Mouse (Mus musculus) ES-E14 (cell line): ENCODE measurements around the gene Cadm1. TPM values are rescaled to one million over a fixed set of nuclear protein-coding genes. Genes with fewer than 3 reads are reported as not detected.

Source experiments
- DNase-seq: peaks from one replicate; pipeline ENCODE4 v3.0.0-alpha.2; 2013; ENCODE audit warnings: low read depth, low spot score
- H3K27ac ChIP-seq: 2 replicates; pipeline ENCODE4 v1.5.1; 2012; ENCODE audit warnings: low read depth, mild to moderate bottlenecking, low read length, moderate library complexity, mixed read lengths; ENCODE audit not compliant: poor library complexity, insufficient read depth, severe bottlenecking
- H3K36me3 ChIP-seq: 2 replicates; pipeline ENCODE4 v1.6.1; 2012; ENCODE audit warnings: mild to moderate bottlenecking, low read length, moderate library complexity, mixed read lengths; ENCODE audit not compliant: control insufficient read depth, poor library complexity, insufficient read depth, severe bottlenecking
- H3K4me1 ChIP-seq, 2 experiments: fragments of 150-350 bp in 1 of 2; sonication (generic) in 1 of 2; 2 replicates each; pipeline ENCODE4 v1.6.1; 2012; ENCODE audit warnings: low read length in 2 of 2, mild to moderate bottlenecking in 1 of 2, mixed read lengths in 1 of 2; ENCODE audit not compliant: control insufficient read depth in 2 of 2, insufficient read depth in 2 of 2, poor library complexity in 1 of 2
- H3K4me3 ChIP-seq, 2 experiments: fragments of 150-350 bp in 1 of 2; sonication (generic) in 1 of 2; 2 replicates each; pipeline ENCODE4 v1.5.1; 2012; ENCODE audit warnings: low read length in 2 of 2, low read depth in 1 of 2, mild to moderate bottlenecking in 1 of 2, mixed read lengths in 1 of 2; ENCODE audit not compliant: insufficient read depth in 1 of 2, poor library complexity in 1 of 2, severe bottlenecking in 1 of 2
- H3K9ac ChIP-seq: 2 replicates; pipeline ENCODE4 v1.6.1; 2012; ENCODE audit warnings: low read depth, mild to moderate bottlenecking, low read length, mixed read lengths; ENCODE audit not compliant: poor library complexity, insufficient read depth, severe bottlenecking
- H3K9me3 ChIP-seq: fragments of 150-350 bp; sonication (generic); 2 replicates; pipeline ENCODE4 v1.6.1; 2012; ENCODE audit warnings: low read depth, mild to moderate bottlenecking, low read length; ENCODE audit not compliant: control insufficient read depth, insufficient read depth
- CHD2 ChIP-seq: IDR thresholded peaks from 2 replicates; pipeline ENCODE4 v1.6.1; 2014; ENCODE audit warnings: mild to moderate bottlenecking, low read depth, low read length, inconsistent platforms
- HCFC1 ChIP-seq: IDR thresholded peaks from 2 replicates; pipeline ENCODE4 v1.6.1; 2012; ENCODE audit warnings: low read length, inconsistent platforms, borderline replicate concordance; ENCODE audit not compliant: insufficient read depth
- MAFK ChIP-seq: IDR thresholded peaks from 2 replicates; pipeline ENCODE4 v1.6.1; 2014; ENCODE audit warnings: mild to moderate bottlenecking, low read depth, low read length, inconsistent platforms; ENCODE audit not compliant: insufficient read depth
- ZC3H11A ChIP-seq: IDR thresholded peaks from 2 replicates; pipeline ENCODE4 v1.6.1; 2012; ENCODE audit warnings: low read depth, mild to moderate bottlenecking, inconsistent platforms, low read length, borderline replicate concordance
- ZNF384 ChIP-seq: IDR thresholded peaks from 2 replicates; pipeline ENCODE4 v1.6.1; 2012; ENCODE audit warnings: low read depth, low read length, inconsistent platforms
- in situ Hi-C, 2 experiments: fragments of 600-800 bp; cut with MboI; formaldehyde crosslinking; loops; one replicate each; pipeline ENCODE4 v1.15.1; 2025; ENCODE audit warnings: low sequenced_read_pairs in 2 of 2, inconsistent platforms in 1 of 2; ENCODE audit not compliant: unreplicated experiment in 2 of 2
- total RNA-seq: library from RNA; depleted of rRNA; stranded (reverse); fragments of 300-350 nt; gene quantifications from 2 replicates; pipeline ENCODE4 v1.2.3, GENCODE M21; 2012

The Cadm1 gene
- total RNA-seq, 1 experiment, result 78.7 TPM

GRCm38 (mm10) chr9:47801242-47801641, 271.3 kb downstream of the Cadm1 start:
- Histone ChIP-seq H3K4me3 (no peak overlapping the region), H3K4me1 (peaks cover 7 to 14% of the 10 kb centered on the region in 2 experiments), H3K36me3 (peaks cover 12% of the 10 kb centered on the region), H3K9me3 (no peaks in the 10 kb centered on the region), H3K9ac (no peak overlapping the region), H3K27ac (no peak overlapping the region)
- in situ Hi-C loops, result no loop called here
- no peak for DNase-seq
- TF ChIP-seq ZNF384, result no peak
- TF ChIP-seq ZC3H11A, result no peak
- TF ChIP-seq MAFK, result no peak
- TF ChIP-seq CHD2, result no peak
- no peak for TF ChIP-seq HCFC1

- Histone ChIP-seq H3K4me3 (no peak overlapping the region), H3K9ac (no peak overlapping the region), H3K9me3 (no peaks in the 10 kb centered on the region), H3K36me3 (peaks cover 8% of the 10 kb centered on the region; the same call in 1 of the 2 replicates), H3K4me1 (peaks cover 7 to 14% of the 10 kb centered on the region in 2 experiments), H3K27ac (no peak overlapping the region)
- TF ChIP-seq HCFC1 (no peak), ZNF384 (no peak), CHD2 (no peak), MAFK (no peak), ZC3H11A (no peak)
- in situ Hi-C loops, result no loop called here
- DNase-seq, result no peak
These were observed 272.6 kb downstream of the Cadm1 start for GRCm38 (mm10) chr9:47802527-47802926.

- no peak for TF ChIP-seq ZC3H11A
- no peak for TF ChIP-seq HCFC1
- no peak for TF ChIP-seq ZNF384
- TF ChIP-seq MAFK, result no peak
- no peak; the same call in 1 of the 2 replicates for TF ChIP-seq CHD2
- in situ Hi-C loops, result no loop called here
These were observed 273.6 kb downstream of the Cadm1 start for GRCm38 (mm10) chr9:47803531-47804105.

GRCm38 (mm10) chr9:47805658-47806057, 275.7 kb downstream of the Cadm1 start:
- peaks cover 7 to 14% of the 10 kb centered on the region in 2 experiments for H3K4me1 ChIP-seq
- no peak for TF ChIP-seq HCFC1
- TF ChIP-seq ZNF384, result no peak
- no peak for TF ChIP-seq ZC3H11A
- TF ChIP-seq MAFK, result no peak
- TF ChIP-seq CHD2, result no peak
- H3K4me3 ChIP-seq, result no peak overlapping the region
- in situ Hi-C loops, result no loop called here
- H3K9me3 ChIP-seq, result no peaks in the 10 kb centered on the region
- no peak overlapping the region for H3K27ac ChIP-seq
- no peaks in the 10 kb centered on the region; the same call in 1 of the 2 replicates for H3K36me3 ChIP-seq
- DNase-seq, result no peak
- H3K9ac ChIP-seq, result no peak overlapping the region

More at GRCm38 (mm10) chr9:47803531-47804105, 273.6 kb downstream of the Cadm1 start:
- DNase-seq, result peak; percentile 46
- Histone ChIP-seq H3K9me3 (no peaks in the 10 kb centered on the region), H3K9ac (peak overlapping the region; percentile 43; the same call in 1 of the 2 replicates), H3K27ac (peak overlapping the region; percentile 64; the same call in 1 of the 2 replicates), H3K4me1 (peaks cover 7 to 14% of the 10 kb centered on the region in 2 experiments), H3K4me3 (no peak overlapping the region), H3K36me3 (peaks cover 8% of the 10 kb centered on the region; the same call in 1 of the 2 replicates)
